Mouse (Mus musculus) G1E (cell line): ENCODE data around the gene Tex47. TPM values are rescaled to one million over a fixed set of nuclear protein-coding genes. Genes with fewer than 3 reads are reported as not detected.

Experiments used
- ATAC-seq: 2 replicates; pipeline ENCODE4 v1.8.0; 2016; ENCODE audit warnings: mild to moderate bottlenecking; ENCODE audit not compliant: insufficient number of reproducible peaks, poor library complexity, low FRiP score, severe bottlenecking; ENCODE audit errors: extremely low read depth
- DNase-seq: peaks from one replicate; pipeline ENCODE4 v3.0.0; 2012; ENCODE audit warnings: low spot score
- H3K27me3 ChIP-seq: 2 replicates; pipeline ENCODE4 v1.6.1; 2012; ENCODE audit warnings: mild to moderate bottlenecking, low read length, inconsistent platforms; ENCODE audit not compliant: insufficient read depth
- H3K36me3 ChIP-seq: replicated peaks from 2 replicates; pipeline ENCODE3; 2012; ENCODE audit warnings: mild to moderate bottlenecking, inconsistent platforms
- H3K4me1 ChIP-seq: 2 replicates; pipeline ENCODE4 v1.6.1; 2012; ENCODE audit warnings: low read depth, low read length, inconsistent platforms, mixed read lengths; ENCODE audit not compliant: insufficient read depth
- H3K4me3 ChIP-seq: 2 replicates; pipeline ENCODE4 v1.5.1; 2012; ENCODE audit warnings: low read depth, mild to moderate bottlenecking, inconsistent platforms, low read length, moderate library complexity, mixed read lengths
- H3K9me3 ChIP-seq: replicated peaks from 2 replicates; pipeline ENCODE4 v1.6.1; 2012; ENCODE audit warnings: inconsistent platforms
- CTCF ChIP-seq: IDR thresholded peaks from 2 replicates; pipeline ENCODE4 v1.5.1; 2012; ENCODE audit warnings: low read depth, low read length, inconsistent platforms, mixed read lengths
- GATA1 ChIP-seq: IDR thresholded peaks from 2 replicates; pipeline ENCODE4 v1.6.1; 2012; ENCODE audit warnings: borderline replicate concordance, low read length, inconsistent platforms, mixed read lengths
- GATA2 ChIP-seq: IDR thresholded peaks from 2 replicates; pipeline ENCODE4 v1.6.1; 2012; ENCODE audit warnings: low read depth, low read length, inconsistent platforms, borderline replicate concordance
- POLR2AphosphoS5 ChIP-seq: IDR thresholded peaks from 2 replicates; pipeline ENCODE4 v1.6.1; 2012; ENCODE audit warnings: low read depth, low read length, inconsistent platforms; ENCODE audit not compliant: insufficient replicate concordance
- TAL1 ChIP-seq: conservative IDR thresholded peaks from 2 replicates; pipeline ENCODE4 v1.6.1; 2012; ENCODE audit warnings: low read depth, low read length, inconsistent platforms, mixed read lengths
- polyA plus RNA-seq: library from polyadenylated mRNA; stranded (reverse); fragments of >175 nt; gene quantifications from 2 replicates; pipeline ENCODE4 v1.2.3, GENCODE M21; 2012
- total RNA-seq, 2 experiments: library from RNA; stranded (forward) in 1 of 2; stranded (reverse) in 1 of 2; fragments of 200-1000 nt in 1 of 2; fragments of >200 nt in 1 of 2; fragmentation: Nextera tagmentation in 1 of 2; gene quantifications; 2 replicates each; pipeline ENCODE4 v1.2.3; 2014 to 2017

Tex47 gene
- total RNA-seq (2014; fragmentation: Nextera tagmentation) = not detected in 2 replicates
- 0.29 and 0.71 TPM in 2 replicates for total RNA-seq (2017)
- not detected in 2 replicates for polyA plus RNA-seq

- no peak for ATAC-seq
- no peak for TF ChIP-seq GATA1
- no peak for TF ChIP-seq GATA2
- no peak for TF ChIP-seq POLR2AphosphoS5
- no peak for TF ChIP-seq CTCF
- no peak for TF ChIP-seq TAL1
- no peak for DNase-seq
- H3K27me3 ChIP-seq = no peaks in the 10 kb centered on the region
- H3K9me3 ChIP-seq = no peaks in the 10 kb centered on the region
- H3K4me3 ChIP-seq = no peak within 1 kb of the TSS
- H3K4me1 ChIP-seq = no peaks in the 10 kb centered on the region
- H3K36me3 ChIP-seq = no peaks in the 10 kb centered on the region
Observed at GRCm38 (mm10) chr5:7303819-7304218, at the start of gene Tex47. Gene Tex47 (plus strand): TSS chr5:7304119.

GRCm38 (mm10) chr5:7276659-7277455, 27.1 kb upstream of the Tex47 start:
- Histone ChIP-seq H3K27me3 (no peaks in the 10 kb centered on the region), H3K4me3 (no peak overlapping the region), H3K9me3 (no peaks in the 10 kb centered on the region), H3K36me3 (no peaks in the 10 kb centered on the region), H3K4me1 (no peaks in the 10 kb centered on the region)
- DNase-seq (no peak), ATAC-seq (peak; percentile 100)
- TF ChIP-seq TAL1 (no peak), GATA1 (no peak), POLR2AphosphoS5 (no peak), GATA2 (no peak), CTCF (no peak)

- no peak overlapping the region for H3K4me3 ChIP-seq
- no peaks in the 10 kb centered on the region for H3K36me3 ChIP-seq
- H3K4me1 ChIP-seq = no peaks in the 10 kb centered on the region
- H3K9me3 ChIP-seq = no peaks in the 10 kb centered on the region
- no peak for DNase-seq
- ATAC-seq = no peak
- TF ChIP-seq CTCF (no peak), GATA1 (no peak), TAL1 (no peak), POLR2AphosphoS5 (no peak), GATA2 (no peak)
- no peaks in the 10 kb centered on the region for H3K27me3 ChIP-seq
Observed at GRCm38 (mm10) chr5:7284336-7284735, 19.6 kb upstream of the Tex47 start.

- TF ChIP-seq GATA2 (no peak), POLR2AphosphoS5 (no peak), GATA1 (no peak), TAL1 (no peak), CTCF (no peak)
- Histone ChIP-seq H3K27me3 (no peaks in the 10 kb centered on the region), H3K4me3 (no peak overlapping the region), H3K4me1 (no peaks in the 10 kb centered on the region), H3K36me3 (no peaks in the 10 kb centered on the region), H3K9me3 (no peaks in the 10 kb centered on the region)
- DNase-seq = no peak
- no peak for ATAC-seq
Observed at GRCm38 (mm10) chr5:7302969-7303368, 950 bp upstream of the Tex47 start.

- no peak for ATAC-seq
- no peaks in the 10 kb centered on the region for H3K9me3 ChIP-seq
- no peak overlapping the region for H3K4me3 ChIP-seq
- no peak for DNase-seq
- H3K4me1 ChIP-seq = no peaks in the 10 kb centered on the region
- H3K27me3 ChIP-seq = no peaks in the 10 kb centered on the region
- TF ChIP-seq TAL1 = no peak
- no peak for TF ChIP-seq GATA1
- TF ChIP-seq GATA2 = no peak
- TF ChIP-seq CTCF = no peak
- TF ChIP-seq POLR2AphosphoS5 = no peak
- no peaks in the 10 kb centered on the region for H3K36me3 ChIP-seq
Observed at GRCm38 (mm10) chr5:7325594-7325993, 21.7 kb downstream of the Tex47 start.

GRCm38 (mm10) chr5:7344145-7345010, 40.5 kb downstream of the Tex47 start, which contains the start of gene Zfp804b:
Gene Zfp804b (minus strand): TSS chr5:7344756.
- Histone ChIP-seq H3K9me3 (no peaks in the 10 kb centered on the region), H3K4me1 (no peaks in the 10 kb centered on the region), H3K36me3 (no peaks in the 10 kb centered on the region), H3K27me3 (no peaks in the 10 kb centered on the region; the same call in 1 of the 2 replicates), H3K4me3 (no peak within 1 kb of the TSS)
- no peak for DNase-seq
- TF ChIP-seq TAL1 (no peak), GATA1 (no peak), CTCF (no peak), POLR2AphosphoS5 (no peak), GATA2 (no peak)
- ATAC-seq = no peak
